Mouse (Mus musculus) embryonic facial prominence, embryonic 13.5 days (tissue): ENCODE data around the gene Cysltr2. TPM values are rescaled to one million over a fixed set of nuclear protein-coding genes. Genes with fewer than 3 reads are reported as not detected.

Source experiments
- ATAC-seq: fragments of 200-750 bp; cut with Nextera tagmentation; 2 replicates; pipeline ENCODE4 v1.8.0; 2017; ENCODE audit warnings: low read depth; ENCODE audit not compliant: insufficient number of reproducible peaks, insufficient read depth, low FRiP score, low TSS enrichment
- H3K27ac ChIP-seq: fragments of 300-500 bp; sonication (generic); 2 replicates; pipeline ENCODE4 v1.5.1; 2015; ENCODE audit warnings: moderate library complexity, mild to moderate bottlenecking, inconsistent platforms
- H3K27me3 ChIP-seq: fragments of 300-500 bp; sonication (generic); 2 replicates; pipeline ENCODE4 v1.6.1; 2015; ENCODE audit warnings: mild to moderate bottlenecking, inconsistent platforms
- H3K36me3 ChIP-seq: fragments of 300-500 bp; sonication (generic); 2 replicates; pipeline ENCODE4 v1.6.1; 2015; ENCODE audit warnings: mild to moderate bottlenecking, inconsistent platforms
- H3K4me1 ChIP-seq: fragments of 300-500 bp; sonication (generic); 2 replicates; pipeline ENCODE4 v1.6.1; 2015; ENCODE audit warnings: inconsistent platforms
- H3K4me2 ChIP-seq: fragments of 300-500 bp; sonication (generic); 2 replicates; pipeline ENCODE4 v1.6.1; 2015; ENCODE audit warnings: moderate library complexity, mild to moderate bottlenecking, inconsistent platforms
- H3K4me3 ChIP-seq: fragments of 300-500 bp; sonication (generic); 2 replicates; pipeline ENCODE4 v1.5.1; 2015; ENCODE audit warnings: mild to moderate bottlenecking, inconsistent platforms
- H3K9ac ChIP-seq: fragments of 300-500 bp; sonication (generic); 2 replicates; pipeline ENCODE4 v1.6.1; 2015; ENCODE audit warnings: mild to moderate bottlenecking, inconsistent platforms
- H3K9me3 ChIP-seq: fragments of 300-500 bp; sonication (generic); 2 replicates; pipeline ENCODE4 v1.6.1; 2016; ENCODE audit warnings: inconsistent platforms
- WGBS: fragments of 180-500 bp; shearing (Covaris S2); methylation state at CpG from one replicate; pipeline ENCODE4 v1.1.7; 2015; ENCODE audit warnings: mixed read lengths; 5-methylcytosine and 5-hydroxymethylcytosine counted together
- polyA plus RNA-seq: library from polyadenylated mRNA; unstranded; fragments of >200 nt; fragmentation: Nextera tagmentation; extraction: Ambion mirVana; gene quantifications from 2 replicates; pipeline ENCODE4 v1.2.1, GENCODE M21; 2015

Cysltr2 gene
- polyA plus RNA-seq, 1 experiment from 2014 or later: not detected

DNA sequence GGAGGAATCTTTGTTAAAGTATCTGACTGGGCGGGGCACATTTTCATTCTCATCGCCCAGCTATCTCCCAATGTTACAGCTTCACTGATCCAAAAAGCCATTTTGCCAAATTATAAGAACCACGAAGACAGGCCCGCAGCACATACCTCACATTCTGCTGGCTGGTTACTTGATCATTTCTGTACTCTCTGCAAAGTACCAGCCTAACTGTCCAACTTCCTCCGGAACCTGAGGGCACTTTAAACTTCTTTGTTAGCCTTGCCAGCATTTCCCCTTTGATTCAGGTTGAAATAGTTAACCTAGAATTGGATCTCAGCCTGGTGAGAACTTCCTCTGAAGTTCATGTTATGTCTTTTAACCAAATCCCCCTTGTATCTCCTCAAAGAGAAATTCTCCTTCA, 63.8 kb downstream of the Cysltr2 start:
- no peak overlapping the region for H3K27ac ChIP-seq
- H3K36me3 ChIP-seq: no peaks in the 10 kb centered on the region
- H3K4me3 ChIP-seq: no peak overlapping the region
- no peaks in the 10 kb centered on the region for H3K4me1 ChIP-seq
- no peak overlapping the region for H3K4me2 ChIP-seq
- 90% methylated on average over 5 of the region's 5 CpGs for WGBS
- ATAC-seq: no peak
- H3K27me3 ChIP-seq: no peaks in the 10 kb centered on the region
- H3K9ac ChIP-seq: no peak overlapping the region
- no peaks in the 10 kb centered on the region for H3K9me3 ChIP-seq

DNA sequence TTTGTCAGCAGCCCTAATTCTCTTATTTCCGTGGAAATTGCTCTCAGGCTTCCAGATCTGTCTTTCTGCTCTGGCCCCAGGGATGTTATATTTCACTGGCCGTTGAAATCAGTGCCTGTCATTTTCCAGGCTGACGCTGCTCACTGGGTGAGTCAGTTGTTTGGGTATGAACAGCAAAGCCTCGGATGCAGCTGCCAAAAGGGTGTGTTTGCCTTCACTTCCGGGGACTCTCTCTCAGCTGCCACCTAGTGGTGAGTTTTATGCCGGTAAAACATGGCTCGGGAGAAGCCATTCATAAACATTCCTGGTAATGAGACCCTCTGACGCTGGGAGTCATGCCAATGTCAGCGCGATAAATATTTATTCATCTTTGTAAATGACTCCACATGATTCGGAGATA, 65.5 kb downstream of the Cysltr2 start:
- ATAC-seq: no peak
- 10% methylated on average over 11 of the region's 11 CpGs for WGBS
- H3K4me3 ChIP-seq: peak overlapping the region; percentile 16; the same call in 1 of the 2 replicates

DNA sequence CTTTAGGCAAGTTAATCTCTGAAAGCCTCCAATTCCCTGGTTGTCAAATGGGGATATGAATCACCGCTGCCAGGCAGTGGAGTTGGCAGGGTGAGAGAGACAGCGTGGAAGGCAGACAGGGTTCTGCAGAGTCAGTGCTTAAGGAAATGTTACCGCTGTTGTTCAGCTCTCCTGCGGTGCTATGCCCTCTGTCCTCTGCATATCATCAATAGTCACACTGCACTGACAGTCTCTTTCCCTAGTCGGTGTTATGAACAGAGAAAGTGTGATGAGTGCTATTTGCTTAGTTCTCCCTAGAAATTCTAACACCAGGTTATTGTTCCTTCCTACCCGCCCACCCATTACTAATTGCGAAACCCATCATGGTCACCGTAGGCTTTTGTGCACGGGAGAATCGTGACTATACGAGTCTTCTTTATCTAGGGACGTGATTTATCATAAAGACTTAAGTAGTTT, 65.9 kb downstream of the Cysltr2 start:
- H3K27ac ChIP-seq: no peak overlapping the region
- no peaks in the 10 kb centered on the region for H3K27me3 ChIP-seq
- no peak overlapping the region for H3K9ac ChIP-seq
- 74% methylated on average over 12 of the region's 12 CpGs for WGBS
- no peaks in the 10 kb centered on the region for H3K9me3 ChIP-seq
- H3K4me3 ChIP-seq: peak overlapping the region; percentile 16; the same call in 1 of the 2 replicates
- H3K4me1 ChIP-seq: no peaks in the 10 kb centered on the region
- no peak for ATAC-seq
- no peaks in the 10 kb centered on the region for H3K36me3 ChIP-seq
- peak overlapping the region; percentile 48 for H3K4me2 ChIP-seq

More for the DNA sequence above, 65.5 kb downstream of the Cysltr2 start:
- no peaks in the 10 kb centered on the region for H3K4me1 ChIP-seq
- H3K27me3 ChIP-seq: no peaks in the 10 kb centered on the region
- H3K36me3 ChIP-seq: no peaks in the 10 kb centered on the region
- no peak overlapping the region for H3K9ac ChIP-seq
- H3K9me3 ChIP-seq: no peaks in the 10 kb centered on the region
- peak overlapping the region; percentile 48 for H3K4me2 ChIP-seq
- H3K27ac ChIP-seq: no peak overlapping the region

DNA sequence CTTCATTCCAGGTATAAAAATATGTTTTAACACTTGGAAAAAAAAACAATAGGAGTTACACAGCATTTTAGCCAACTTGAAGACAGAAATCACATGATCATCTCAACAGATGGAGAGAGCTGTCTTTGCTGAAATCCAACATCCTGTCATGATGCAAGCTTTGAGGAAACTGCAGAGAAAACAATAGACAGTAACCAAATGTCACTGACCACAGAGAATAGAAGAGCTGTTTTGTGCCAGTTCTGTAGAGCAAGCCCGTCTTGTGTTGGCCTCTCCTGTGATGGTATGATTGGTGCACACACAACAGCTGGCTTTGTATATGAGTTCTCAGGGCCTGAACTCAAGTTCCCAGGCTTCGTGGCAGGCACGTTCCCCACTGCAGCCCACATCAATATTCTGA, 68.2 kb downstream of the Cysltr2 start:
- 57% methylated on average over 3 of the region's 3 CpGs for WGBS
- Histone ChIP-seq H3K27me3 (no peaks in the 10 kb centered on the region), H3K36me3 (no peaks in the 10 kb centered on the region), H3K9ac (no peak overlapping the region), H3K4me2 (no peak overlapping the region), H3K9me3 (no peaks in the 10 kb centered on the region), H3K4me1 (no peaks in the 10 kb centered on the region), H3K4me3 (no peak overlapping the region), H3K27ac (no peak overlapping the region)
- ATAC-seq: no peak

DNA sequence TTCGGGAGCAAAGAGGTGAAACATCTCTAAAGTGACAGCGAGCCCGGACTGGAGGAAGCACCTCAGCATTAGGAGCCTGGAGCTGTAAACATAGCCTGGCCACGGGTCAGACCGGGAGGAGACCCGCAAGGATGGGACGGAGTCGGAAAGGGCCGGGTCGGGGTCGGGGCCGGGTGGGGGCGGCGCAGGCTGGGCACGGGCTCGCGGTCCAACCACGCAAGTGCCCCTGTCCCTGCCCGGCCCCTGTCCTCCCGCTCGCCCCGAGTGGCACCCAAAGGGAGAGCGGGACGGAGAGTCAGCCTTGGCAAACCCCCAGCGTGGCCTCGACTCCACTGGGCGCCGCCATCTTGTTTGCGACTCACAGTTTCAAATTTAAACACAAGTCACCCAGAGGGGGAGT, 68.8 kb downstream of the Cysltr2 start:
- H3K4me3 ChIP-seq: no peak overlapping the region
- no peak overlapping the region for H3K27ac ChIP-seq
- 97% methylated on average over 29 of the region's 29 CpGs for WGBS
- H3K4me2 ChIP-seq: no peak overlapping the region
- H3K9me3 ChIP-seq: no peaks in the 10 kb centered on the region
- no peak overlapping the region for H3K9ac ChIP-seq
- no peaks in the 10 kb centered on the region for H3K4me1 ChIP-seq
- ATAC-seq: no peak
- H3K36me3 ChIP-seq: no peaks in the 10 kb centered on the region
- H3K27me3 ChIP-seq: no peaks in the 10 kb centered on the region

DNA sequence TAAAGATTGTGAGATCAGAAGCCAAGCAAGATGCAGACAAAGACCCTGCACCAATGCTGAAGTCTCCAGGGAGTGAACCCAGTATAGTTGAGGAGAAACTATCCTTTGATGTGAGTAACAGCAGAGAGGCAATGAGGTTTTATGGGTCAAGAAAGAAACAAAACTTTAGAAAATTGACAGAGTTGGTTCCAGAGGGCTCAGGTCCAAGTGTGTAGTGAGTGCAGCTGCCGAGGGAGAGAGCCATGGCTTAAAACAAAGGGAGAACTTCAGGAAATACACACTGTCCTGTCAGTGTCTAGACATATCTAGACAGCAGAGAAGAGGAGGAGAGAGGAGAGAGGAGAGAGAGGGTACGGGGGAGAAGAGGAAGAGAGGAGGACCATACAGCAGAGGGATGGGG, 72.8 kb downstream of the Cysltr2 start:
- Histone ChIP-seq H3K4me1 (no peaks in the 10 kb centered on the region), H3K4me2 (no peak overlapping the region), H3K9me3 (no peaks in the 10 kb centered on the region), H3K9ac (no peak overlapping the region), H3K27me3 (no peaks in the 10 kb centered on the region), H3K27ac (no peak overlapping the region), H3K4me3 (no peak overlapping the region), H3K36me3 (no peaks in the 10 kb centered on the region)
- no peak for ATAC-seq
- WGBS: 81% methylated on average over 2 of the region's 2 CpGs

Other genes starting within 250 kb of the Cysltr2 start
- 122 and 131 TPM in 2 replicates for gene Rcbtb2, start 73.9 kb upstream of the Cysltr2 start, polyA plus RNA-seq
- 15.5 and 16.9 TPM in 2 replicates for gene Lpar6, start 188.8 kb upstream of the Cysltr2 start, polyA plus RNA-seq